Mouse (Mus musculus) skeletal muscle tissue, postnatal 0 days (tissue): ENCODE data around the gene Gm3424. TPM values are rescaled to one million over a fixed set of nuclear protein-coding genes. Genes with fewer than 3 reads are reported as not detected.

Experiments used
- polyA plus RNA-seq: library from polyadenylated mRNA; unstranded; fragments of >200 nt; fragmentation: Nextera tagmentation; extraction: Ambion mirVana; gene quantifications from 2 replicates; pipeline ENCODE4 v1.2.1, GENCODE M21; 2015

Gm3424 gene
- polyA plus RNA-seq: not detected in 2 replicates

GRCm38 (mm10) chr14:5830229-5830628, at the start of gene Gm3424:
Gene Gm3424, minus strand, starts transcription at chr14:5830329.

GRCm38 (mm10) chr14:5807882-5808281, 22.2 kb downstream of the Gm3424 start, which contains the start of gene Gm3383:
Gene Gm3383, minus strand, starts transcription at chr14:5807982.

Other genes with a start within 250 kb of the Gm3424 start
- not detected in 2 replicates for gene Gm8265, start 197.3 kb downstream of the Gm3424 start, polyA plus RNA-seq
- gene Gm9603, start 142.9 kb downstream of the Gm3424 start, polyA plus RNA-seq: not detected in 2 replicates
- gene Gm3373, start 88.8 kb downstream of the Gm3424 start, polyA plus RNA-seq: 0.29 TPM in 1 of 2 replicates, not detected in the other
- gene Gm3383, start 22.3 kb downstream of the Gm3424 start, polyA plus RNA-seq: 0.49 and 0.60 TPM in 2 replicates
- gene Gm8237, start 50.1 kb upstream of the Gm3424 start, polyA plus RNA-seq: 0.12 and 0.23 TPM in 2 replicates
- gene Gm3248, start 131.4 kb upstream of the Gm3424 start, polyA plus RNA-seq: 1.1 TPM in 2 replicates
- gene Gm3453, start 148.8 kb upstream of the Gm3424 start, polyA plus RNA-seq: not detected in 2 replicates
- gene Gm6337, start 227.9 kb upstream of the Gm3424 start, polyA plus RNA-seq: not detected in 2 replicates